Mouse (Mus musculus) midbrain, embryonic 12.5 days (tissue): ENCODE measurements around the gene Fuz. TPM values are rescaled to one million over a fixed set of nuclear protein-coding genes. Genes with fewer than 3 reads are reported as not detected.
"Not testable (repeated sequence)": the region's sequence is repeated elsewhere in the genome, so short reads cannot be mapped to it uniquely, and the experiment has no call there.

ENCODE experiments used
- ATAC-seq: fragments of 200-750 bp; cut with Nextera tagmentation; 2 replicates; pipeline ENCODE4 v1.8.0; 2017; ENCODE audit warnings: low read depth, moderate TSS enrichment, moderate library complexity; ENCODE audit not compliant: low FRiP score
- H3K27ac ChIP-seq: fragments of 300-500 bp; sonication (generic); replicated peaks from 2 replicates; pipeline ENCODE4 v1.5.1; 2016; ENCODE audit warnings: mild to moderate bottlenecking
- H3K27me3 ChIP-seq: fragments of 300-500 bp; sonication (generic); 2 replicates; pipeline ENCODE4 v1.6.1; 2016; ENCODE audit warnings: mild to moderate bottlenecking
- H3K36me3 ChIP-seq: fragments of 300-500 bp; sonication (generic); 2 replicates; pipeline ENCODE4 v1.6.1; 2016
- H3K4me1 ChIP-seq: fragments of 300-500 bp; sonication (generic); 2 replicates; pipeline ENCODE4 v1.6.1; 2016
- H3K4me2 ChIP-seq: fragments of 300-500 bp; sonication (generic); replicated peaks from 2 replicates; pipeline ENCODE4 v1.6.1; 2016; ENCODE audit warnings: mild to moderate bottlenecking, moderate library complexity
- H3K4me3 ChIP-seq: fragments of 300-500 bp; sonication (generic); 2 replicates; pipeline ENCODE4 v1.5.1; 2016; ENCODE audit warnings: mild to moderate bottlenecking
- H3K9ac ChIP-seq: fragments of 300-500 bp; sonication (generic); replicated peaks from 2 replicates; pipeline ENCODE4 v1.6.1; 2016; ENCODE audit warnings: mild to moderate bottlenecking, moderate library complexity
- H3K9me3 ChIP-seq: fragments of 300-500 bp; sonication (generic); 2 replicates; pipeline ENCODE4 v1.6.1; 2016; ENCODE audit warnings: mild to moderate bottlenecking
- WGBS: fragments of 180-500 bp; shearing (Covaris S2); methylation state at CpG from one replicate; pipeline ENCODE4 v1.1.7; 2016; 5-methylcytosine and 5-hydroxymethylcytosine counted together
- polyA plus RNA-seq: library from polyadenylated mRNA; unstranded; fragments of >200 nt; fragmentation: Nextera tagmentation; extraction: Ambion mirVana; gene quantifications from 2 replicates; pipeline ENCODE4 v1.2.1, GENCODE M21; 2016

Fuz gene
- polyA plus RNA-seq, 1 experiment from 2014 or later, result 25.8 TPM

DNA sequence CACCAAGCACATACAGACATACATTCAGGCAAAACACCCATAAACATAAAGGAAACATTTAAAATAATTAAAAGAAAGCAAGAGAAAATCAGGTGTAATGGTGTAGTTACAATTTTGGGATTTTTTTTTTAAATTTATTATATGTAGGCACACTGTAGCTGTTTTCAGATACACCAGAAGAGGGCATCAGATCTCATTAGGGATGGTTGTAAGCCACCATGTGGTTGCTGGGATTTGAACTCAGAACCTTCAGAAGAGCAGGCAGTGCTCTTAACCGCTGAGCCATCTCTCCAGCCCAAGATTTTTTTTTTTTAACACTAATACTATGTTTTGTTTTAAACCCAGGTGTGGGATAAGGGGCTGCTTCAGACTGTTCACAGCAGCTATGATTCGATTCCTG is 24.1 kb upstream of the Fuz start:
- ATAC-seq, H3K9ac ChIP-seq, H3K4me2 ChIP-seq, H3K4me3 ChIP-seq, H3K27ac ChIP-seq, H3K27me3 ChIP-seq, H3K9me3 ChIP-seq: not testable (repeated sequence)
- WGBS, result 85% methylated on average over 2 of the region's 2 CpGs
- peaks cover 16% of the 10 kb centered on the region for H3K36me3 ChIP-seq
- peaks cover 28% of the 10 kb centered on the region for H3K4me1 ChIP-seq

GRCm38 (mm10) chr7:44877833-44878232 is 18.0 kb upstream of the Fuz start:
- Histone ChIP-seq H3K9me3 (no peaks in the 10 kb centered on the region), H3K9ac (no peak overlapping the region), H3K4me3 (no peak overlapping the region), H3K27me3 (no peaks in the 10 kb centered on the region), H3K4me2 (no peak overlapping the region), H3K36me3 (peaks cover 72% of the 10 kb centered on the region), H3K27ac (no peak overlapping the region), H3K4me1 (no peaks in the 10 kb centered on the region)
- ATAC-seq, result no peak
- WGBS, result 91% methylated on average over 14 of the region's 14 CpGs

DNA sequence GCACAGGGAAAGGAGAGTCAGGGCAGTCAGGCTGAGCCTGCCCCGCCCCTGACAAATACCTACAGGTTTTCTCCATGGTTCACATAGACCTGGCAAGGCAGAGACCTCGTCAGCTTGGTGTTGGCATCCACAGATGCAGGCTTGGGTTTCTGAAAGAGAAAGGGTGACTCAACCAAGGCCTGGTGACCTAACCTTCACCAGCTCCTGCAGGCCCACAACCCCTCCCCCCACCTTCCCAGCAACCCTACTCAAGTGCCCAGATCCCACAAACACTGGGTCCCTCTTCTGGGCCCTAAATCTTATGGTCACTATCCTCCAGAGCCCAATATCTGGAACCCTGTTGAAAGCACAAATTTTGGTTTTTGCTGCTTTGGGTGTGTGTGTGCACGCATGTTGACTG is 12.8 kb upstream of the Fuz start:
- Histone ChIP-seq H3K9me3 (no peaks in the 10 kb centered on the region), H3K4me1 (no peaks in the 10 kb centered on the region; the same call in 1 of the 2 replicates), H3K27me3 (no peaks in the 10 kb centered on the region), H3K9ac (no peak overlapping the region), H3K4me2 (no peak overlapping the region), H3K27ac (no peak overlapping the region), H3K4me3 (no peak overlapping the region), H3K36me3 (peaks cover 85% of the 10 kb centered on the region)
- over 99% methylated on average over 3 of the region's 3 CpGs for WGBS
- no peak for ATAC-seq

DNA sequence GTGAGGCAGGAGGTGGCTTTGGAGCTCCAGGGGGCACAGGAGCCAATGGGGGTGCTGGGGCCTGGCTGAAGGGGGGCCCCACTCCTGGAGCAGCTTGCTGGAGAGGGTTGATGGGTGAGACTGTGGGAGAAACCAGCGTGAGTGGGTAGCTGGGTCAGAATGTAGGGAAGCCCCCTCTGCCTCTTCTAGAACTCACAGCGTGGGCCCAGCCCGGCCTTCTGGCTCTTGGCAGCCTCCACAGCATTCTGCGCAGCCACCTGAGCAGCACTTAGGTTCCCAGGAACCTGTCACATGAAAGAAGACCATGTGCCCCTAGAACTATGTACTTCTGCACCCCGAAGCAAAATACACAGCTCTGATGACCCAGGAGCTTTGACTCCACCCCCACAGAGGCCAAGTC is 11.2 kb upstream of the Fuz start:
- no peak overlapping the region for H3K9ac ChIP-seq
- H3K27ac ChIP-seq, result no peak overlapping the region
- no peak overlapping the region for H3K4me3 ChIP-seq
- no peak overlapping the region for H3K4me2 ChIP-seq
- H3K36me3 ChIP-seq, result peaks cover 81% of the 10 kb centered on the region
- H3K9me3 ChIP-seq, result no peaks in the 10 kb centered on the region
- ATAC-seq, result no peak
- no peaks in the 10 kb centered on the region for H3K27me3 ChIP-seq
- 98% methylated on average over 5 of the region's 5 CpGs for WGBS
- H3K4me1 ChIP-seq, result no peaks in the 10 kb centered on the region; the same call in 1 of the 2 replicates

GRCm38 (mm10) chr7:44886964-44887363 is 8.9 kb upstream of the Fuz start:
- H3K9me3 ChIP-seq, result no peaks in the 10 kb centered on the region
- H3K9ac ChIP-seq, result 0 out of 2 replicates have a peak overlapping the region, but pooled peaks have one; percentile 15
- no peak overlapping the region for H3K4me3 ChIP-seq
- no peak overlapping the region for H3K27ac ChIP-seq
- no peak overlapping the region for H3K4me2 ChIP-seq
- no peaks in the 10 kb centered on the region for H3K27me3 ChIP-seq
- H3K4me1 ChIP-seq, result peaks cover 16% of the 10 kb centered on the region
- ATAC-seq, result no peak
- peaks cover 66% of the 10 kb centered on the region for H3K36me3 ChIP-seq
- WGBS, result 90% methylated on average over 7 of the region's 7 CpGs

GRCm38 (mm10) chr7:44888256-44889105 is 7.4 kb upstream of the Fuz start:
- H3K27me3 ChIP-seq, result no peaks in the 10 kb centered on the region
- no peak overlapping the region for H3K4me2 ChIP-seq
- no peak overlapping the region for H3K4me3 ChIP-seq
- no peak overlapping the region for H3K27ac ChIP-seq
- peaks cover 22% of the 10 kb centered on the region for H3K4me1 ChIP-seq
- no peak overlapping the region for H3K9ac ChIP-seq
- ATAC-seq, result no peak
- 93% methylated on average over 10 of the region's 13 CpGs for WGBS
- H3K9me3 ChIP-seq, result no peaks in the 10 kb centered on the region
- peaks cover 51% of the 10 kb centered on the region for H3K36me3 ChIP-seq

GRCm38 (mm10) chr7:44890180-44890579 is 5.7 kb upstream of the Fuz start:
- Histone ChIP-seq H3K27me3 (no peaks in the 10 kb centered on the region), H3K9me3 (no peaks in the 10 kb centered on the region), H3K27ac (no peak overlapping the region), H3K4me3 (peak overlapping the region; percentile 92), H3K36me3 (peaks cover 37% of the 10 kb centered on the region), H3K4me2 (peak overlapping the region; percentile 97), H3K4me1 (peaks cover 38% of the 10 kb centered on the region), H3K9ac (0 out of 2 replicates have a peak overlapping the region, but pooled peaks have one; percentile 94)
- ATAC-seq, result no peak
- 85% methylated on average over 7 of the region's 7 CpGs for WGBS

- Histone ChIP-seq H3K9ac (peak overlapping the region; percentile 94), H3K27ac (no peak overlapping the region), H3K36me3 (peaks cover 31% of the 10 kb centered on the region), H3K27me3 (no peaks in the 10 kb centered on the region), H3K4me1 (peaks cover 39% of the 10 kb centered on the region), H3K4me3 (peak overlapping the region; percentile 92), H3K9me3 (no peaks in the 10 kb centered on the region), H3K4me2 (peak overlapping the region; percentile 97)
- WGBS, result 85% methylated on average over 4 of the region's 4 CpGs
- no peak for ATAC-seq
Measured at GRCm38 (mm10) chr7:44890737-44891136, 5.1 kb upstream of the Fuz start.

DNA sequence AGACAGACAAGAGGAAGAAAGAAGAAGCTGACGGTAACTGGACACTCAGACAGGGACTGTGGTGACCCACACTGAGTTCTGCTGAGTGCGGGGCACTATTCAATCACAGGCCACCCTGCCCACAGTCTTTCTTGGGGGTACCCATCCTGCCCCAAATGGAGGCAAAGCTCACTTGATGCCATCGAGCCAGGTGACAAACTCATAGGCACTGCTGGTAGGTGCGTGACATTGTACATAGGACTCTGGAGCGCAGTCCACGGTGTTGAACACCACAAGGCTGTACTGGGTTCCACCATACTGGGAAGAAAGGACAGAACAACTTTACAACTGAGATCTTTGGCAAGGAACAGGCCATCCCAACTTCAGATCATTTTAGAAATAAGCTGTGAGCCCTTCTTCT is 4.3 kb upstream of the Fuz start:
- Histone ChIP-seq H3K4me1 (peaks cover 44% of the 10 kb centered on the region), H3K27me3 (no peaks in the 10 kb centered on the region), H3K36me3 (peaks cover 26% of the 10 kb centered on the region), H3K4me2 (peak overlapping the region; percentile 97), H3K4me3 (peak overlapping the region; percentile 92), H3K9me3 (no peaks in the 10 kb centered on the region), H3K9ac (peak overlapping the region; percentile 94), H3K27ac (peak overlapping the region; percentile 97)
- ATAC-seq, result no peak
- WGBS, result 18% methylated on average over 6 of the region's 6 CpGs

GRCm38 (mm10) chr7:44892276-44892921 is 3.5 kb upstream of the Fuz start, which contains the start of gene Med25:
TSS of gene Med25 (minus strand) at chr7:44892712.
- peaks cover 51% of the 10 kb centered on the region for H3K4me1 ChIP-seq
- peak within 1 kb of the TSS; percentile 94 for H3K9ac ChIP-seq
- H3K4me2 ChIP-seq, result peak within 1 kb of the TSS; percentile 97
- H3K27ac ChIP-seq, result peak within 1 kb of the TSS; percentile 97
- H3K36me3 ChIP-seq, result peaks cover 20% of the 10 kb centered on the region
- under 1% methylated on average over 56 of the region's 56 CpGs for WGBS
- no peaks in the 10 kb centered on the region for H3K9me3 ChIP-seq
- H3K4me3 ChIP-seq, result peak within 1 kb of the TSS; percentile 92
- ATAC-seq, result peak; percentile 71
- no peaks in the 10 kb centered on the region for H3K27me3 ChIP-seq

DNA sequence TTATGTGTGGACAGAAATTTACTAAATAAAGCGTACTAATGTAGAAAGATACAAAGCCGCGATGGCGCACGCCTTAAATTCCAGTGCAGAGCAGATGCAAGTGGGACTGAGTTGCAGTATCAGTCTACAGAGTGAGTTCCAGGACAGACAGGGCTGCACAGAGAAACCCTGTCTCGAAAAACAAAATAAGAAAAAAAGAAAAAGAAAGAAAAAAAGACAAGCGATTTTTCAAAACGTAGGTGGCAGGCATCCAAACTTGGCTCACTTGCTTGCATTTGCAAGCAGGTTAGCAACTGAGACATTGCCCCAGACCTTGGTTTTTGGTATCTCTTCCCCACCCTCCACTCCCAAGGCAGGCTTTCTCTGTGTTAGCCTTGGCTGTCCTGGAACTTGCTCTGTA is 2.7 kb upstream of the Fuz start:
- no peak overlapping the region; the same call in 1 of the 2 replicates for H3K9ac ChIP-seq

DNA sequence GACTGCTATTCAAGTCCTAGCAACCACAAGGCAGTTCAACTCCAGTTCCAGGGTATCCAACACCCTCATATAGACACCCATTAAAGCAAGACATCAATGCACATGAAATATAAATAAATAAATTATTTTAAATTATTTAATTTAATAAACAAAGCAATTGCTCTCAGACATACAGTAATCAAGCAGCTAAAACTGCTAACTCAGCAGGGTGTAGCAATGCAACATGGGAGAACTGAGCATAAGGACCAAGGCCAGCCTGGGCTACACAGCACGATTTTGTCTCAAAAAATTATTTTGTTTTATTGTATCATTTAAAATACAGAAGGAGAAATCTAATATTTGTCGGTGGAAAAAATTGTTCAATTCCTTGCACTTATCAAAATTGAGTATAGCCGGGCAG is 1.7 kb upstream of the Fuz start:
- Histone ChIP-seq H3K36me3 (peaks cover 18% of the 10 kb centered on the region), H3K9me3 (no peaks in the 10 kb centered on the region), H3K27me3 (no peaks in the 10 kb centered on the region), H3K4me1 (peaks cover 67% of the 10 kb centered on the region), H3K4me3 (no peak overlapping the region), H3K4me2 (no peak overlapping the region), H3K9ac (no peak overlapping the region), H3K27ac (peak overlapping the region; percentile 95)
- WGBS, result 92% methylated on average over 3 of the region's 3 CpGs
- ATAC-seq, result no peak

More for the DNA sequence above, 2.7 kb upstream of the Fuz start:
- Histone ChIP-seq H3K4me2 (peak overlapping the region; percentile 97), H3K4me1 (peaks cover 58% of the 10 kb centered on the region), H3K27me3 (no peaks in the 10 kb centered on the region), H3K9me3 (no peaks in the 10 kb centered on the region), H3K36me3 (peaks cover 20% of the 10 kb centered on the region), H3K4me3 (peak overlapping the region; percentile 12; the same call in 1 of the 2 replicates), H3K27ac (peak overlapping the region; percentile 95)
- no peak for ATAC-seq
- 7% methylated on average over 8 of the region's 8 CpGs for WGBS
